Mouse (Mus musculus) thymus, adult 2 months (tissue): Measurements from ENCODE around the gene Nuak2.

Source experiments
- CTCF ChIP-seq: fragments of 200-500 bp; IDR thresholded peaks from 2 replicates; pipeline ENCODE4 v1.5.1; 2012; ENCODE audit warnings: mild to moderate bottlenecking, control low read depth, low read length, moderate library complexity, borderline replicate concordance; ENCODE audit not compliant: control insufficient read depth, poor library complexity, insufficient read depth; ENCODE audit errors: extremely low read depth
- POLR2A ChIP-seq: fragments of 200-500 bp; IDR thresholded peaks from 2 replicates; pipeline ENCODE4 v1.6.1; 2012; ENCODE audit warnings: mild to moderate bottlenecking, low read length, control low read depth, moderate library complexity; ENCODE audit not compliant: control insufficient read depth, poor library complexity, insufficient read depth; ENCODE audit errors: extremely low read depth

DNA sequence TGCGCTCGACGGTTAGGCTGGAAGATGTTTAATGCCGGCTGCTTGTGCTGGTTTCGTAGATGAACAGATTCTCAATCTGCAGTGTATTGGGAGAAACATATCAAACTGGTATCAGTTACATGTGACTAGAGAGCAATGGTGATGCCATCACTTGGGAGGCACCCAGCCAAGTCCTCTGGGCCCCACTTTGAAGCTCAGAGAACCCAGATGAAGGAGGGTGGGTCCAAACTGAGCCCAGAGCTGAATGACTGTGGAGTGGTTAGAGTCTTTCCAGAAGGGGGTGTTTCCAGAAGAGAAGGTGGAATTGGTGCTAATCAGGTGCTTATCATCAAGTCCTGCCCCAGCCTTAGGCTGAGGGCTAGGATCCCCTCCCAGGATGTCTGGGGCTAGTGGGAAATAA lies 14.7 kb upstream of the Nuak2 start:
- TF ChIP-seq POLR2A = no peak
- no peak for TF ChIP-seq CTCF
